Mouse (Mus musculus): Measurements from ENCODE around the gene Sbk3.

GRCm38 (mm10) chr7:4938456-4938855 is 32.5 kb downstream of the Sbk3 start:
- TF ChIP-seq CTCF (IDR thresholded peaks at IDR 0.05; ENCODE audit: extremely low read depth, insufficient read length, insufficient replicate concordance, low read depth, low read length) (peak; percentile 84; the same call in 1 of the 2 replicates), POLR2A (IDR thresholded peaks at IDR 0.05; ENCODE audit: low read depth, low read length) (no peak)

Data from small intestine, adult 2 months (tissue).